Mouse (Mus musculus) MEL (cell line): ENCODE measurements around the gene Fosl1. TPM values are rescaled to one million over a fixed set of nuclear protein-coding genes. Genes with fewer than 3 reads are reported as not detected.

ENCODE experiments used
- DNase-seq: peaks from one replicate; pipeline ENCODE4 v3.0.0; 2011; ENCODE audit warnings: low read depth, low spot score
- H3K27ac ChIP-seq: 2 replicates; pipeline ENCODE4 v1.5.1; 2012; ENCODE audit warnings: low read depth, mild to moderate bottlenecking, control low read depth, low read length, moderate library complexity; ENCODE audit not compliant: control insufficient read depth
- H3K27me3 ChIP-seq, 2 experiments: fragments of 150-350 bp in 1 of 2; sonication (generic) in 1 of 2; 2 replicates each; pipeline ENCODE4 v1.6.1; 2012; ENCODE audit warnings: low read length in 2 of 2, mild to moderate bottlenecking in 2 of 2, improper control_type of control experiment in 1 of 2, moderate library complexity in 1 of 2; ENCODE audit not compliant: insufficient read depth in 2 of 2, control insufficient read depth in 1 of 2
- H3K36me3 ChIP-seq, 2 experiments: 2 replicates each; pipeline ENCODE4 v1.6.1; 2012 to 2014; ENCODE audit warnings: low read length in 2 of 2, improper control_type of control experiment in 1 of 2, inconsistent platforms in 1 of 2, mild to moderate bottlenecking in 1 of 2; ENCODE audit not compliant: insufficient read depth in 2 of 2, control insufficient read depth in 1 of 2
- H3K4me1 ChIP-seq, 2 experiments: fragments of 150-350 bp in 1 of 2; sonication (generic) in 1 of 2; 2 replicates each; pipeline ENCODE4 v1.6.1; 2012; ENCODE audit warnings: low read length in 2 of 2, improper control_type of control experiment in 1 of 2, mild to moderate bottlenecking in 1 of 2; ENCODE audit not compliant: insufficient read depth in 2 of 2, control insufficient read depth in 1 of 2
- H3K4me3 ChIP-seq, 2 experiments: fragments of 150-350 bp in 1 of 2; sonication (generic) in 1 of 2; 2 replicates each; pipeline ENCODE4 v1.5.1; 2012; ENCODE audit warnings: low read depth in 2 of 2, low read length in 2 of 2, mild to moderate bottlenecking in 2 of 2, moderate library complexity in 2 of 2, control low read depth in 1 of 2, improper control_type of control experiment in 1 of 2; ENCODE audit not compliant: control insufficient read depth in 1 of 2, insufficient read depth in 1 of 2
- H3K79me2 ChIP-seq: 2 replicates; pipeline ENCODE4 v1.6.1; 2012; ENCODE audit warnings: mild to moderate bottlenecking, low read length, moderate library complexity; ENCODE audit not compliant: control insufficient read depth, poor library complexity, insufficient read depth
- H3K9ac ChIP-seq: 2 replicates; pipeline ENCODE4 v1.6.1; 2012; ENCODE audit warnings: low read depth, mild to moderate bottlenecking, control low read depth, low read length, moderate library complexity; ENCODE audit not compliant: control insufficient read depth, poor library complexity, severe bottlenecking
- H3K9me3 ChIP-seq: fragments of 150-350 bp; sonication (generic); replicated peaks from 2 replicates; pipeline ENCODE4 v1.6.1; 2012; ENCODE audit warnings: mild to moderate bottlenecking, low read length, improper control_type of control experiment, moderate library complexity; ENCODE audit not compliant: insufficient read depth
- CHD1 ChIP-seq: IDR thresholded peaks from 2 replicates; pipeline ENCODE4 v1.6.1; 2012; ENCODE audit warnings: low read depth, mild to moderate bottlenecking, inconsistent platforms, low read length, improper control_type of control experiment
- CHD2 ChIP-seq: IDR thresholded peaks from 2 replicates; pipeline ENCODE4 v1.6.1; 2011; ENCODE audit warnings: low read length, improper control_type of control experiment
- E2F4 ChIP-seq: IDR thresholded peaks from 2 replicates; pipeline ENCODE4 v1.6.1; 2011; ENCODE audit warnings: low read depth, low read length, improper control_type of control experiment, borderline replicate concordance
- ELF1 ChIP-seq: IDR thresholded peaks from 2 replicates; pipeline ENCODE4 v1.6.1; 2014; ENCODE audit warnings: low read depth, mild to moderate bottlenecking, inconsistent platforms, low read length, improper control_type of control experiment, moderate library complexity
- EP300 ChIP-seq, 2 experiments: IDR thresholded peaks; 2 replicates each; pipeline ENCODE4 v1.6.1; 2011; ENCODE audit warnings: improper control_type of control experiment in 2 of 2, low read length in 2 of 2, low read depth in 1 of 2, mild to moderate bottlenecking in 1 of 2
- ETS1 ChIP-seq: IDR thresholded peaks from 2 replicates; pipeline ENCODE4 v1.6.1; 2012; ENCODE audit warnings: low read depth, mild to moderate bottlenecking, inconsistent platforms, low read length, improper control_type of control experiment, moderate library complexity
- GABPA ChIP-seq: IDR thresholded peaks from 2 replicates; pipeline ENCODE4 v1.6.1; 2012; ENCODE audit warnings: low read depth, mild to moderate bottlenecking, inconsistent platforms, low read length, improper control_type of control experiment, moderate library complexity
- JUND ChIP-seq: IDR thresholded peaks from 2 replicates; pipeline ENCODE4 v1.6.1; 2011; ENCODE audit warnings: low read depth, mild to moderate bottlenecking, improper control_type of control experiment, low read length
- MAZ ChIP-seq: IDR thresholded peaks from 2 replicates; pipeline ENCODE4 v1.6.1; 2012; ENCODE audit warnings: low read depth, mild to moderate bottlenecking, inconsistent platforms, low read length, improper control_type of control experiment
- MEF2A ChIP-seq: IDR thresholded peaks from 2 replicates; pipeline ENCODE4 v1.6.1; 2014; ENCODE audit warnings: low read depth, mild to moderate bottlenecking, inconsistent platforms, low read length, improper control_type of control experiment; ENCODE audit not compliant: poor library complexity, insufficient replicate concordance, severe bottlenecking; ENCODE audit errors: extremely low read depth
- MXI1 ChIP-seq: IDR thresholded peaks from 2 replicates; pipeline ENCODE4 v1.6.1; 2011; ENCODE audit warnings: mild to moderate bottlenecking, low read depth, low read length, improper control_type of control experiment
- MYB ChIP-seq: IDR thresholded peaks from 2 replicates; pipeline ENCODE4 v1.6.1; 2011; ENCODE audit warnings: mild to moderate bottlenecking, low read depth, low read length, improper control_type of control experiment
- NELFE ChIP-seq: IDR thresholded peaks from 2 replicates; pipeline ENCODE4 v1.6.1; 2011; ENCODE audit warnings: low read depth, low read length, improper control_type of control experiment
- RCOR1 ChIP-seq: IDR thresholded peaks from 2 replicates; pipeline ENCODE4 v1.6.1; 2012; ENCODE audit warnings: low read depth, mild to moderate bottlenecking, inconsistent platforms, low read length, improper control_type of control experiment
- TAL1 ChIP-seq: IDR thresholded peaks from 2 replicates; pipeline ENCODE4 v1.6.1; 2012; ENCODE audit warnings: mild to moderate bottlenecking, inconsistent platforms, low read length, moderate library complexity, mixed read lengths
- TCF12 ChIP-seq: IDR thresholded peaks from 2 replicates; pipeline ENCODE4 v1.6.1; 2014; ENCODE audit warnings: low read depth, mild to moderate bottlenecking, inconsistent platforms, low read length, improper control_type of control experiment, moderate library complexity
- UBTF ChIP-seq: IDR thresholded peaks from 2 replicates; pipeline ENCODE4 v1.6.1; 2012; ENCODE audit warnings: low read depth, mild to moderate bottlenecking, inconsistent platforms, low read length, improper control_type of control experiment, moderate library complexity, borderline replicate concordance; ENCODE audit not compliant: insufficient read depth
- ZC3H11A ChIP-seq: IDR thresholded peaks from 2 replicates; pipeline ENCODE4 v1.6.1; 2012; ENCODE audit warnings: low read depth, mild to moderate bottlenecking, inconsistent platforms, low read length, improper control_type of control experiment
- ZKSCAN1 ChIP-seq: IDR thresholded peaks from 2 replicates; pipeline ENCODE4 v1.6.1; 2012; ENCODE audit warnings: low read depth, mild to moderate bottlenecking, inconsistent platforms, low read length, improper control_type of control experiment, moderate library complexity
- polyA plus RNA-seq, 2 experiments: library from polyadenylated mRNA; stranded (reverse) in 1 of 2; unstranded in 1 of 2; fragments of >175 nt in 1 of 2; fragments of >200 nt in 1 of 2; gene quantifications; 2 replicates each; pipeline versions ENCODE4 v1.2.1 to v1.2.4; 2012; ENCODE audit warnings: low replicate concordance in 2 of 2, low read depth in 1 of 2; ENCODE audit not compliant: insufficient read length in 2 of 2, insufficient read depth in 1 of 2, missing spikeins in 1 of 2
- total RNA-seq: library from RNA; depleted of rRNA; stranded (reverse); fragments of 300-350 nt; gene quantifications from 2 replicates; pipeline ENCODE4 v1.2.3, GENCODE M21; 2012

Gene Fosl1
- total and polyA plus RNA-seq, 3 experiments, result 2.0 to 3.1 TPM; not detected in 1

GRCm38 (mm10) chr19:5410641-5411040 is 36.7 kb upstream of the Fosl1 start:
- no peaks in the 10 kb centered on the region for H3K9me3 ChIP-seq
- TF ChIP-seq CHD2 (no peak), TAL1 (no peak), ZC3H11A (no peak), NELFE (no peak), RCOR1 (no peak), JUND (no peak), MAZ (no peak), MYB (no peak), CHD1 (no peak)
- TF ChIP-seq, all 39 proteins: peak for 0
- Histone ChIP-seq H3K27ac (no peak overlapping the region), H3K79me2 (no peaks in the 10 kb centered on the region), H3K9ac (no peak overlapping the region), H3K4me1 (peaks cover 6 to 19% of the 10 kb centered on the region in 2 experiments), H3K4me3 (no peak overlapping the region), H3K27me3 (no peaks in the 10 kb centered on the region), H3K36me3 (peaks cover 0 to 3% of the 10 kb centered on the region in 2 experiments; a peak in 2 of 4 replicates)
- no peak for DNase-seq

GRCm38 (mm10) chr19:5411961-5412360 is 35.4 kb upstream of the Fosl1 start:
- TF ChIP-seq MXI1 (no peak), ZKSCAN1 (no peak), EP300 (IDR thresholded peaks at IDR 0.05; ENCODE audit: low read depth in 1 of 2, low read length in 2 of 2) (no peak), UBTF (no peak), TCF12 (no peak), CHD1 (no peak), RCOR1 (no peak), E2F4 (no peak), MEF2A (no peak), GABPA (no peak), ETS1 (no peak), ELF1 (no peak), MAZ (no peak), CHD2 (no peak)
- Histone ChIP-seq H3K9ac (no peak overlapping the region), H3K36me3 (peaks cover 0 to 3% of the 10 kb centered on the region in 2 experiments; a peak in 2 of 4 replicates), H3K79me2 (no peaks in the 10 kb centered on the region), H3K27me3 (no peaks in the 10 kb centered on the region), H3K4me3 (no peak overlapping the region), H3K9me3 (no peaks in the 10 kb centered on the region), H3K27ac (no peak overlapping the region), H3K4me1 (peaks cover 6 to 19% of the 10 kb centered on the region in 2 experiments)
- DNase-seq, result no peak
